Mouse (Mus musculus): ENCODE results near the gene Tsr1.

Tsr1 gene

GRCm38 (mm10) chr11:74897678-74898516 is at the start of gene Tsr1:
TSS of gene Tsr1 (plus strand) at chr11:74898071.
- peak; percentile 72 to 82 for DNase-seq (ENCODE audit: low spot score in 2 of 2)

- no peak for DNase-seq (ENCODE audit: low spot score in 2 of 2)
Measured at GRCm38 (mm10) chr11:74850998-74851661, 46.7 kb upstream of the Tsr1 start.

GRCm38 (mm10) chr11:74857756-74858155 is 40.1 kb upstream of the Tsr1 start:
- DNase-seq (ENCODE audit: low spot score in 2 of 2) = no peak

- DNase-seq (ENCODE audit: low spot score in 2 of 2) = no peak
Measured at GRCm38 (mm10) chr11:74862129-74862528, 35.7 kb upstream of the Tsr1 start.

- no peak for DNase-seq (ENCODE audit: low spot score in 2 of 2)
Measured at GRCm38 (mm10) chr11:74863471-74863870, 34.4 kb upstream of the Tsr1 start.

GRCm38 (mm10) chr11:74864421-74864820 is 33.5 kb upstream of the Tsr1 start:
- no peak for DNase-seq (ENCODE audit: low spot score in 2 of 2)

- no peak for DNase-seq (ENCODE audit: low spot score in 2 of 2)
Measured at GRCm38 (mm10) chr11:74865252-74865651, 32.6 kb upstream of the Tsr1 start.

- DNase-seq (ENCODE audit: low spot score in 2 of 2) = no peak
Measured at GRCm38 (mm10) chr11:74866640-74867039, 31.2 kb upstream of the Tsr1 start.

- DNase-seq (ENCODE audit: low spot score in 2 of 2) = no peak
Measured at GRCm38 (mm10) chr11:74867181-74867580, 30.7 kb upstream of the Tsr1 start.

GRCm38 (mm10) chr11:74868046-74868760 is 29.7 kb upstream of the Tsr1 start:
- DNase-seq (ENCODE audit: low spot score in 2 of 2) = no peak

- no peak for DNase-seq (ENCODE audit: low spot score in 2 of 2)
Measured at GRCm38 (mm10) chr11:74869603-74870002, 28.3 kb upstream of the Tsr1 start.

GRCm38 (mm10) chr11:74870544-74870943 is 27.3 kb upstream of the Tsr1 start:
- DNase-seq (ENCODE audit: low spot score in 2 of 2) = no peak

- peak; percentile 27 to 61 for DNase-seq (ENCODE audit: low spot score in 2 of 2)
Measured at GRCm38 (mm10) chr11:74870991-74871622, 26.8 kb upstream of the Tsr1 start.

GRCm38 (mm10) chr11:74874630-74875029 is 23.2 kb upstream of the Tsr1 start:
- DNase-seq (ENCODE audit: low spot score in 2 of 2) = no peak

- peak; percentile 30 to 36 for DNase-seq (ENCODE audit: low spot score in 2 of 2)
Measured at GRCm38 (mm10) chr11:74876801-74877200, 21.1 kb upstream of the Tsr1 start.

GRCm38 (mm10) chr11:74880999-74881398 is 16.9 kb upstream of the Tsr1 start:
- DNase-seq (ENCODE audit: low spot score in 2 of 2) = no peak

GRCm38 (mm10) chr11:74881979-74882378 is 15.9 kb upstream of the Tsr1 start:
- peak in 1 of 2 experiments; percentile 29 for DNase-seq (ENCODE audit: low spot score in 2 of 2)

- no peak for DNase-seq (ENCODE audit: low spot score in 2 of 2)
Measured at GRCm38 (mm10) chr11:74883098-74883497, 14.8 kb upstream of the Tsr1 start.

- no peak for DNase-seq (ENCODE audit: low spot score in 2 of 2)
Measured at GRCm38 (mm10) chr11:74894619-74895018, 3.3 kb upstream of the Tsr1 start.

- DNase-seq (ENCODE audit: low spot score in 2 of 2) = peak; percentile 43 to 49
Measured at GRCm38 (mm10) chr11:74895980-74896900, 1.6 kb upstream of the Tsr1 start.

Data from frontal cortex, postnatal 25 days (tissue).